Mouse (Mus musculus): ENCODE results near the gene Plekhg1. TPM values are rescaled to one million over a fixed set of nuclear protein-coding genes. Genes with fewer than 3 reads are reported as not detected.

The Plekhg1 gene
- polyA plus RNA-seq, 1 experiment from 2014 or later = 6.1 TPM

DNA sequence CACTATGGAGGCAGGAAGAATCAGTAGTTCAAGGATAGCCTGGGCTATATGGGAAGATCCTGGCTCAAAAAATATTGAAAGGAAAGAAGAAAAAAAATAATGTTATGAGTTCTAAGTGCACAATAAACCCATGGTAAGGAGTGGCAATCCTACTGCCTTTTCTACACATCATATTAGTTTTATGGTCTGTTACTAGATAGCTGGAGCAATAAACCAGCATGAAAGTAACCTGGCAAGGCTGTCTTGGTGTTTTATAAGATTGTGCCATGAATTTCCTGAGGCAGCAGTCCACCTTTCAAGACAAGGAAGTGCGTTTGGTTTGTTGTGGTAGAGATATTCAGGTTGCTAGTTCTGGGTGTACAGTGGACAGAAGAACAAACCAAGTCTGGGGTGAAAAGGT, 9.4 kb downstream of the Plekhg1 start:
- DNase-seq (ENCODE audit: low spot score) = no peak
- peaks cover 11% of the 10 kb centered on the region for H3K4me1 ChIP-seq
- H3K36me3 ChIP-seq = no peaks in the 10 kb centered on the region
- H3K27ac ChIP-seq = no peak overlapping the region
- no peaks in the 10 kb centered on the region for H3K27me3 ChIP-seq (ENCODE audit: insufficient read depth, poor library complexity, severe bottlenecking)
- H3K9me3 ChIP-seq = no peaks in the 10 kb centered on the region
- WGBS = 76% methylated on average over 1 of the region's 1 CpGs
- no peak overlapping the region for H3K4me3 ChIP-seq

DNA sequence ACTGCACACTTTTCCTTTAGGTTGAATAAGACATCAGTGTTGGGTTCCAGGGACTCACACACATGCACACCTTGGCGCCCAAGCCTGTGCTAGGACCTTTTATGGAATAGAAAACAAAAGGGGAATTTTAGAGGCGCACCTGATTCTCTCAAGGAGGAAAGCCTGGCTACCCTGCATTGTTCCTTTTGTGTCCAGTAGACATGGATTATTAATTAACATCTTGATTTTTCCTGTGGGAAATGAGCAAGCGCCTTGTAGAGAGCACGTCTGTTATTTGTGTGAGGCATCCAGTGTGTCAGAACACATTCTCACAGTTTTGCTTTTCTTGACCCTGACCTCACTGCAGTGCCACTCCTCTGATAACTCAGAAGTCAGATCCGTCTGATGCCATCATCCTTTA, 21.8 kb downstream of the Plekhg1 start:
- Histone ChIP-seq H3K9me3 (no peaks in the 10 kb centered on the region), H3K27ac (no peak overlapping the region), H3K27me3 (ENCODE audit: insufficient read depth, poor library complexity, severe bottlenecking) (no peaks in the 10 kb centered on the region), H3K4me1 (peaks cover 1% of the 10 kb centered on the region; the same call in 1 of the 2 replicates), H3K36me3 (no peaks in the 10 kb centered on the region), H3K4me3 (no peak overlapping the region)
- DNase-seq (ENCODE audit: low spot score) = no peak
- 77% methylated on average over 5 of the region's 5 CpGs for WGBS

DNA sequence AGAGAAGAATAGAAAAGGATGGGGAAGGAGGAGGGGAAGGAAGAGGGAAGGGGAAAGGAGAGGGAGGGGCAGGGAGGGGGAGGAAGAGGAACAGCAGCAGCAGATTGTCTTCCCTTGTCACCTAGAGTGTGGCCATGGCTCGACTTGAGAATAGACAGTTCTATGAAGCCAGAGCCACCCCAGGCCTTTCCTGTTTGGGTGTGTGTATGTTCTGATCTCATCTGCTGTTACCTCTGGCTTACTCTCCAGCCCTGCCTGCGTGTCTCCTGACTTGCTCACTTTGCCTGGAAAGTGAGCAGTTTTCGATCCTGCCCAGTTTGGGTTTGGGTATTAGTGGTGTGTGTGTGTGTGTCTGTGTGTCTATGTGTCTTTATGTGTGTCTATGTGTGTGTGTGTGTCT, 23.0 kb downstream of the Plekhg1 start:
- 62% methylated on average over 3 of the region's 3 CpGs for WGBS
- no peak for DNase-seq (ENCODE audit: low spot score)
- Histone ChIP-seq H3K9me3 (no peaks in the 10 kb centered on the region), H3K4me1 (peaks cover 6% of the 10 kb centered on the region; the same call in 1 of the 2 replicates), H3K27me3 (ENCODE audit: insufficient read depth, poor library complexity, severe bottlenecking) (no peaks in the 10 kb centered on the region), H3K27ac (no peak overlapping the region), H3K36me3 (no peaks in the 10 kb centered on the region), H3K4me3 (no peak overlapping the region)

DNA sequence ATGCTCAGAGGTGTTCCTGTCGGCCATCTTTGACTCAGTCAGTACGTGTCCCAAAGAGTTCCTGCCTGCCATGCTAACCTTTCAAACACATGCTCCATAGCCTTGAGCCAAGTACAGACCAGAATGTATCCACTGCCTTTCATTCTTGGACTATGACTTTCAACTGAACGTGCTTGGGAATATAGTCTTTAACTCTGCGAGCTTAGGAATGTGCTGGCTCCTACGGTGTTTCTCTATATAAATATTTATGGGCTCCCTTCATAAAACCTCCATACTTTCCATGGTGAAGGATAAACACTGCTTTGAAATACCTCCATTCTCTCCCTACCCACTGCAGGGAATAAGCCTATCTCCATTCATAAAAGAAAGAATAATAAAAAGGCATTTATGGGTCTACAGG, 29.0 kb downstream of the Plekhg1 start:
- Histone ChIP-seq H3K27ac (no peak overlapping the region), H3K4me3 (no peak overlapping the region), H3K9me3 (peaks cover 3% of the 10 kb centered on the region; the same call in 1 of the 2 replicates), H3K36me3 (peaks cover 6% of the 10 kb centered on the region; the same call in 1 of the 2 replicates), H3K27me3 (ENCODE audit: insufficient read depth, poor library complexity, severe bottlenecking) (no peaks in the 10 kb centered on the region), H3K4me1 (peaks cover 6% of the 10 kb centered on the region; the same call in 1 of the 2 replicates)
- no peak for DNase-seq (ENCODE audit: low spot score)
- 89% methylated on average over 5 of the region's 5 CpGs for WGBS

DNA sequence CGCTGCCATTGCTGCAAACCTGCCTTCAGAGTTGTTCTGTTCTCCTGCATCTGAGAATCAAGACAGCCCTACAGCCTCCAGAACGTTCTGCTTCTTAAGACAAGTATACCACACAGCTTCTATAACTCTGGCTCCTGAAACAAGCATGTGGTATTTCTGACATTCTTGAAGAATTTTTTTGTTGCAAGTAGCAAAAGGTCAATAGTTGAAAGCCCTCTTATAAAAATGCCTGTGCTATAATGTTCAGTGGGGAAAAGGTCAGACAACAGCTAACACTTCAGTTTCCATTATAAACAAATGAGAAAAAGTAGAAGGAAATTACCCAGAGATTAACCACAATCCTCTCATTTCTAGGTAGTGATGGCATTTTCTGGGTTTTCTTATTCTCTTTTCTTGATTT, 34.2 kb downstream of the Plekhg1 start:
- Histone ChIP-seq H3K36me3 (peaks cover 6% of the 10 kb centered on the region; the same call in 1 of the 2 replicates), H3K27me3 (ENCODE audit: insufficient read depth, poor library complexity, severe bottlenecking) (no peaks in the 10 kb centered on the region), H3K9me3 (peaks cover 3% of the 10 kb centered on the region; the same call in 1 of the 2 replicates), H3K4me1 (no peaks in the 10 kb centered on the region), H3K27ac (no peak overlapping the region), H3K4me3 (no peak overlapping the region)
- DNase-seq (ENCODE audit: low spot score) = no peak
- 77% methylated on average over 2 of the region's 2 CpGs for WGBS

DNA sequence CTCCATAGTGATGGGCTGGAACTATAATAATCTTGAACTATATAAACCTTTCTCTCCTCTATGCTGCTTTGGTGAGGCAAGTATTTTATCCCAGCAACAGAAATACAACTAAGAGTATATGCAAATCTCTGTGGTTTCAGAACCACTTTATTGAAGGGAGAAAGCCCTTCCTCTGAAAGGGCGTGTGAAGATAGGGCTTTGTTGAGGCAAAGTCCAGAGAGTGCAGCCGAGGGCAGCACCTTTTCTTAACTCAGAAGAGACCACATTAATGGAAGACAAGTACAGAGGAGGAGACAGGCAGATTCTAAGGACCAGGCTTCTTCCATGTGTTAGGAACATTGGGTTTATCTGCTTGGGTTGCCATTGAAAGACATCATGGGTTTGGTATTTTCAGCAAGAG, 36.6 kb downstream of the Plekhg1 start:
- Histone ChIP-seq H3K9me3 (peaks cover 3% of the 10 kb centered on the region; the same call in 1 of the 2 replicates), H3K4me3 (no peak overlapping the region), H3K4me1 (no peaks in the 10 kb centered on the region), H3K36me3 (peaks cover 6% of the 10 kb centered on the region; the same call in 1 of the 2 replicates), H3K27ac (no peak overlapping the region), H3K27me3 (ENCODE audit: insufficient read depth, poor library complexity, severe bottlenecking) (no peaks in the 10 kb centered on the region)
- no peak for DNase-seq (ENCODE audit: low spot score)
- 84% methylated on average over 2 of the region's 2 CpGs for WGBS

DNA sequence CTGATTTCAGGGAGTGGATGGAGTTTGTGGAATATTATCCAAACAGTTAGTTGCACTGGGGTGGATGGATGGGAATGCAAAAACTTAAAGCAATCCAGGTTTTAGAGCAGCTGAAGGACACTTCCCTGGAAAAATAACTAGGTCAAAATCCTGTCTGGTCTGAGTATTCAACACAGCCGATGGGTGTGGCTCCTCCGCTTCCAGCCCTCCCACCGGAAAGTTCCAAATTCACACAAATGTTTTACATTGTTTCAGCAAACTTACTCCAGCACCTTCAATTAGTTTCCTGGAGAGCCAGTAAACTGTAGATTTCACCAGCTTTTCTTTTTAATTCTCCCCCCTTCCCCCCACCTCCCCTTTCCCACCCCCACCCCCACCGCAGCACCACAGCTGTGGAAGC, 45.2 kb downstream of the Plekhg1 start:
- no peak overlapping the region for H3K4me3 ChIP-seq
- H3K4me1 ChIP-seq = no peaks in the 10 kb centered on the region; the same call in 1 of the 2 replicates
- no peak overlapping the region for H3K27ac ChIP-seq
- no peak for DNase-seq (ENCODE audit: low spot score)
- 79% methylated on average over 4 of the region's 4 CpGs for WGBS
- no peaks in the 10 kb centered on the region for H3K36me3 ChIP-seq
- no peaks in the 10 kb centered on the region for H3K27me3 ChIP-seq (ENCODE audit: insufficient read depth, poor library complexity, severe bottlenecking)
- no peaks in the 10 kb centered on the region for H3K9me3 ChIP-seq

DNA sequence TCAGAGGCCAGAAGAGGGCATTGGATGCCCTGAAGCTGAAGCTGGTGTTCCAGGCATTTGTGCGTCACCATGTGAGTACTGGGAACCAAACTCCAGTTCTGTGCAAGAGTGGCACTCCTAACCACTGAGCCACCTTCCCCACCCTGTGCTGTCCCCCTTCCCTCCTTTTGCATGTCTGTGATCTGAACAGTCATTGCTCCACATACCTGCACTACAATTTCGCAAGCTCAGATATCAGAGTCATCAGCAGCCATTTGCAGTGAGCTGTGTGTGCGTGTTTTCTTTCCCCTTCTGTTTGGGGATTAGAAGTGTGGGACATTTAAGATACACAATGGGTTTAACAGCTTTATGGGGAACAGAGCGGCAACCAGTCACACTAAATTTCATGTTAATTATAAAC, 46.4 kb downstream of the Plekhg1 start:
- Histone ChIP-seq H3K27me3 (ENCODE audit: insufficient read depth, poor library complexity, severe bottlenecking) (no peaks in the 10 kb centered on the region), H3K27ac (no peak overlapping the region), H3K4me3 (no peak overlapping the region), H3K9me3 (no peaks in the 10 kb centered on the region), H3K4me1 (no peaks in the 10 kb centered on the region; the same call in 1 of the 2 replicates), H3K36me3 (no peaks in the 10 kb centered on the region)
- WGBS = 79% methylated on average over 4 of the region's 4 CpGs
- DNase-seq (ENCODE audit: low spot score) = no peak

DNA sequence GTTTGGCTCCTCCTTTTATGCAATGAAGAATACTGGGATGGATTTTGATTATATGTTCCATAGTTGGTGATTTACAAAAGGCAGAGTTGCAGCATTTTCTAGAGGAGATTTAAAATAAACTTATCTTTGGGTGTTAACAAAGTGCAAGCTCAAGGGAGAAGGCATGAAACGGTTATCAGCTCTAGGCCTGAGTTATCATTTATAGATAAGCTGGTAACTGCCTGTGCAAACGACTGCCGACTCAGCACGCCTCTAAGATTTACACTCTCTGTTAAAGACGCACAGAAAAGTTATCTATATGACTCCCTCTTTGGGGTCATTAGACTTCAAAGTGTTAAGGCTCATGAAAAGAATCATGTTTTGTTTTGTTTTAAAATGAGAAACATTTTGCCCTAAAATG, 46.8 kb downstream of the Plekhg1 start:
- no peaks in the 10 kb centered on the region; the same call in 1 of the 2 replicates for H3K4me1 ChIP-seq
- WGBS = 11% methylated on average over 5 of the region's 5 CpGs
- no peaks in the 10 kb centered on the region for H3K27me3 ChIP-seq (ENCODE audit: insufficient read depth, poor library complexity, severe bottlenecking)
- no peaks in the 10 kb centered on the region for H3K36me3 ChIP-seq
- no peak for DNase-seq (ENCODE audit: low spot score)
- H3K4me3 ChIP-seq = no peak overlapping the region
- no peak overlapping the region for H3K27ac ChIP-seq
- no peaks in the 10 kb centered on the region for H3K9me3 ChIP-seq

DNA sequence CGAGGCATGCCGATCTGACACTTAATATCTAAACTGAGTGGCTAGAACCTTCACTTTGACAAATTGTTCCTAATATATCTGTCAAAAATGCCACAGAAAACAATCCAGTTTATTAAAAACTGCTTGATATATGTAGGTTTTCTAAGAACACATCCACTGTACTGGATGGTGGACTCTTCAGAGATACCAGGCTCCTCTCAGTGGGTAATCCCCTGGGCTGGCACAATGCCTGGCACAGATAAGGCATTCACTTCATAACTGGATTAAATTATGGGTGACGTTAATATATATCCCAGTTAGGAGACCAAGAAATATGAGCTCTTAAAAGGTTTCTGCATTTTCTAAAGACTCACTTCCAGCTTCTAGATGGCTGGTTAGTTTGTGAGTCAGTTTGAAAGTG, 53.7 kb downstream of the Plekhg1 start:
- no peaks in the 10 kb centered on the region for H3K9me3 ChIP-seq
- no peaks in the 10 kb centered on the region for H3K27me3 ChIP-seq (ENCODE audit: insufficient read depth, poor library complexity, severe bottlenecking)
- no peak overlapping the region for H3K4me3 ChIP-seq
- no peak overlapping the region for H3K27ac ChIP-seq
- DNase-seq (ENCODE audit: low spot score) = no peak
- no peaks in the 10 kb centered on the region for H3K4me1 ChIP-seq
- 85% methylated on average over 3 of the region's 3 CpGs for WGBS
- no peaks in the 10 kb centered on the region for H3K36me3 ChIP-seq

DNA sequence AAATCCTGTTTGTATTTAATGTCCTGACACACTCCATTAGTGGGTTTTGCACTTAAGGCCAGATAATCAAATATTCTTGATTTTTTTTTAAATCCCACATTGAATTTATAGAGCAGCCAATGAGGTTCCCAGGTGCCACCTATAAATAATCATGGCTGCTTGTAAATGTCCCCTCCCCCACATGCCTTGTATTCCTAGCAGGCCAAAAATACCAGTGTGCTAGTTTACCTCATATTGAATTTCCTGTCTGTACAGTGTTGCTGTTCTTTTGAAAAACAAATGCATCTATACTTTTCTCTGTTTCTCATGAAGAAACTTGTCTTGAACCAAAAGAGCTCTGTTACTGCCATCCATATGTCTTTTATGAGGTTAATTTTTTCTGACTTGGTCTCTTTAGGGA, 59.3 kb downstream of the Plekhg1 start:
- Histone ChIP-seq H3K4me3 (no peak overlapping the region), H3K27ac (no peak overlapping the region), H3K4me1 (no peaks in the 10 kb centered on the region), H3K27me3 (ENCODE audit: insufficient read depth, poor library complexity, severe bottlenecking) (no peaks in the 10 kb centered on the region), H3K36me3 (no peaks in the 10 kb centered on the region), H3K9me3 (no peaks in the 10 kb centered on the region)
- DNase-seq (ENCODE audit: low spot score) = no peak

DNA sequence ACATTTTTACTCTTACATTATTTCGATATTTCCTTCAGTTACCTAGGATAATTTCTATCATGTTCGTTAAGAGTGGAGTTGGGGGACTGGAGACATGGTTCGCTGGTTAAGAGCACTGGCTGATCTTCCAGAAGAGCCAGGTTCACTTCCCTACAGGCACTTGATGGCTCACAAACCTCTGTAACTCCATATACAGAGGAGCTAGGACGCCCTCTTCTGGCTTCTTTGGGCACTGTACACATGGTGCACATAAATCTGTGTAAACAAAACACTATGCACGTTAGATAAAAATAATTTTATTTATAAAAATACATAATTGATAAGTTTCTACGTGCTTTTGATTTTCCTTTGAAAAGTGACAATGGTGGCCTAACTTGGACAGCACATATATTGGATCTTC, 61.1 kb downstream of the Plekhg1 start:
- Histone ChIP-seq H3K4me1 (no peaks in the 10 kb centered on the region), H3K4me3 (no peak overlapping the region), H3K36me3 (no peaks in the 10 kb centered on the region), H3K27ac (no peak overlapping the region), H3K9me3 (no peaks in the 10 kb centered on the region), H3K27me3 (ENCODE audit: insufficient read depth, poor library complexity, severe bottlenecking) (no peaks in the 10 kb centered on the region)
- DNase-seq (ENCODE audit: low spot score) = no peak
- WGBS = 70% methylated on average over 6 of the region's 6 CpGs

DNA sequence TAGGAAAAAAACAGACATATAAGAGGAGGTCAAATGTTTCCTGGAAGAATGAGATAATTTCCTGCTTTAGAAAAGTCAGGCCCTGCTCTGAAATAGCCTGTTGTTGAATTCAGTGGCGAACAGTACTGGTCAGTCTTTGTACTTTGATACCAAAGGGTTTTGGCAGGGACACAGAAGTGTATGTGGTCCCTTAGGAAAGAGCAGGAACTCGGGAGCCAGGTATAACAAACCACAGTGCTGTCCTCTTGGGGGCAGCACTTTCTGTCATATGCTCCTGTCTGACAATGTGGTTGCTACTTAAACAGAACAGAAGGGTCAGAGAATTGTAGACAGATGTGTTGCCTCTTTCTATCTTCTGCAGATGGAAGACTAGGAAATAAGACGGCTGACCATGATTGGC, 65.2 kb downstream of the Plekhg1 start:
- H3K27ac ChIP-seq = no peak overlapping the region
- peaks cover 6% of the 10 kb centered on the region; the same call in 1 of the 2 replicates for H3K4me1 ChIP-seq
- no peaks in the 10 kb centered on the region for H3K9me3 ChIP-seq
- H3K4me3 ChIP-seq = no peak overlapping the region
- WGBS = 34% methylated on average over 3 of the region's 3 CpGs
- H3K36me3 ChIP-seq = no peaks in the 10 kb centered on the region
- no peak for DNase-seq (ENCODE audit: low spot score)
- no peaks in the 10 kb centered on the region for H3K27me3 ChIP-seq (ENCODE audit: insufficient read depth, poor library complexity, severe bottlenecking)

DNA sequence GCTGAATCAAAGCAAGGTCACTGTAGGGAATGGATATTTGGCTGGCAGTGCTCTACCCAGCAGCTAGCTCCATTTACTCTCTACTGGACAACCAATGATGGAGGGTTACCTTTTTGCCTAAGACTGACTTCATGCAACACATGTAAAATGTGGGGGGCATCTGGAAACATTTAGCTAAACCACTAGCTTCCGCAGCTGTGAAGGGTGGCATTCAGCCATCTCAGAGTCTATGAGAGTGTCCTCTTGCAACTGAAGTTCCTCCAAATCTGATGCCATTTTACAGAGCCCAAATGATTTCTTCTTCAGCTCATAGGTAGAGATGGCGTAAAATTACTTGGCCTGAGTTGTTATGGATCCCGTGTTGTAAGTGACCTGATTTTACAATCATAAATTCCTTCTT, 67.8 kb downstream of the Plekhg1 start:
- WGBS = 90% methylated on average over 3 of the region's 3 CpGs
- Histone ChIP-seq H3K27me3 (ENCODE audit: insufficient read depth, poor library complexity, severe bottlenecking) (no peaks in the 10 kb centered on the region), H3K4me3 (no peak overlapping the region), H3K9me3 (no peaks in the 10 kb centered on the region), H3K27ac (no peak overlapping the region), H3K4me1 (peaks cover 15% of the 10 kb centered on the region; the same call in 1 of the 2 replicates), H3K36me3 (no peaks in the 10 kb centered on the region)
- no peak for DNase-seq (ENCODE audit: low spot score)

Data from heart, embryonic 10.5 days (tissue).